Comparison of ENCODE assay signal across 11 mouse cellular contexts in genomic region chr8:47244202-47244601, GRCm38 (mm10).
DNase-seq lines count a peak whose midpoint lies in the region; ATAC-seq and TF ChIP-seq lines count a peak whose summit lies in the region.
"Had no signal": no experiment of that assay in that cellular context is flagged by ENCODE, and none has a peak within 500 bp of the region (broad histone marks: within the 10 kb centered on the region; RNA-seq: fewer than 3 reads in every experiment).

No protein-coding gene starts in this region.

- peak overlapping the region; percentile 58 for H3K4me2 ChIP-seq in forebrain, postnatal 0 days (ENCODE audit: low read depth)

- no peak for ATAC-seq in forebrain, postnatal 0 days

- 56% methylated on average over 15 of the region's 15 CpGs for WGBS in forebrain, postnatal 0 days

- intact Hi-C loops in left cerebral cortex, postnatal 14 days (cut with DNase I), result loop anchor here (5.0 kb wide), 1 partner anchor 43 kb away; no protein-coding TSS in a partner anchor
- intact Hi-C loops in gastrocnemius, adult 2 months (cut with DNase I), result no loop called here

- peak overlapping the region; percentile 35; the same call in 1 of the 2 replicates for H3K4me3 ChIP-seq in forebrain, postnatal 0 days (ENCODE audit: low read depth, low read length)
- no peak overlapping the region for H3K4me3 ChIP-seq in gastrocnemius, adult 2 months
- H3K4me3 ChIP-seq: myocyte had no signal

- no peaks in the 10 kb centered on the region for H3K36me3 ChIP-seq in forebrain, postnatal 0 days (ENCODE audit: insufficient read depth)
- H3K36me3 ChIP-seq: G1E had no signal

- peak; percentile 79 for DNase-seq in right cerebral cortex, adult 18-20 months
- no peak for DNase-seq in right cerebral cortex, postnatal 14 days
- no peak for DNase-seq in forebrain, postnatal 0 days
- peak; percentile 35 to 52 for DNase-seq in left cerebral cortex, postnatal 14 days (ENCODE audit: low spot score in 2 of 2)
- peak; percentile 38 to 60 for DNase-seq in right cerebral cortex, postnatal 36 days (ENCODE audit: low spot score in 2 of 2)
- no peak for DNase-seq in thymus, postnatal 4 days
- DNase-seq in gastrocnemius, adult 2 months, result no peak
- DNase-seq: adrenal gland, adult 2 months; kidney, postnatal 36 days had no signal

- H3K4me1 ChIP-seq in forebrain, postnatal 0 days (ENCODE audit: insufficient read depth), result peaks cover 36% of the 10 kb centered on the region

- no peaks in the 10 kb centered on the region for H3K27me3 ChIP-seq in forebrain, postnatal 0 days (ENCODE audit: insufficient read depth, low read length)

- no peaks in the 10 kb centered on the region for H3K9me3 ChIP-seq in forebrain, postnatal 0 days (ENCODE audit: low read length)
- H3K9me3 ChIP-seq: G1E had no signal

- no peak for TF ChIP-seq CTCF in forebrain, postnatal 0 days (IDR thresholded peaks at IDR 0.05; ENCODE audit: low read depth)
- no peak for TF ChIP-seq CTCF in gastrocnemius, adult 2 months (IDR thresholded peaks at IDR 0.05)

- peak overlapping the region; percentile 79 for H3K27ac ChIP-seq in forebrain, postnatal 0 days (ENCODE audit: low read depth, low read length)
- H3K27ac ChIP-seq in gastrocnemius, adult 2 months, result no peak overlapping the region

- peak overlapping the region; percentile 45; the same call in 1 of the 2 replicates for H3K9ac ChIP-seq in forebrain, postnatal 0 days

Comparison
In these comparisons a context has a peak if more than half of its experiments do, and no peak if none do; other contexts are left out.
1. DNase-seq: peak in right cerebral cortex, adult 18-20 months (single experiment), left cerebral cortex, postnatal 14 days (2 of 2) and right cerebral cortex, postnatal 36 days (2 of 2); none in right cerebral cortex, postnatal 14 days (single experiment), forebrain, postnatal 0 days (single experiment), thymus, postnatal 4 days (single experiment) and gastrocnemius, adult 2 months (single experiment).